Mouse (Mus musculus) natural killer cell, adult 2 months (primary cell): ENCODE results near the gene Tmco5b.
A peak's percentile ranks its signal among the peaks of the same experiment; 100 is the strongest.

ENCODE experiments used
- DNase-seq, 2 experiments: peaks; one replicate each; pipeline ENCODE4 v3.0.0; 2022; ENCODE audit warnings: low spot score in 2 of 2

Tmco5b gene

GRCm38 (mm10) chr2:113285432-113285831 is at the start of gene Tmco5b:
Tmco5b (plus strand) TSS chr2:113285732.
- no peak for DNase-seq

GRCm38 (mm10) chr2:113236993-113237392 is 48.5 kb upstream of the Tmco5b start:
- no peak for DNase-seq

- no peak for DNase-seq
These were observed 46.7 kb upstream of the Tmco5b start for GRCm38 (mm10) chr2:113238871-113239270.

GRCm38 (mm10) chr2:113302349-113303239 is 17.1 kb downstream of the Tmco5b start:
- no peak for DNase-seq

GRCm38 (mm10) chr2:113303240-113303538 is 17.7 kb downstream of the Tmco5b start:
- DNase-seq: no peak

GRCm38 (mm10) chr2:113305339-113305738 is 19.8 kb downstream of the Tmco5b start:
- DNase-seq: peak in 1 of 2 experiments; percentile 6

- no peak for DNase-seq
These were observed 25.7 kb downstream of the Tmco5b start for GRCm38 (mm10) chr2:113311211-113311610.

GRCm38 (mm10) chr2:113323016-113323415 is 37.5 kb downstream of the Tmco5b start:
- no peak for DNase-seq

- no peak for DNase-seq
These were observed 48.4 kb downstream of the Tmco5b start for GRCm38 (mm10) chr2:113333799-113334541.

- DNase-seq: no peak
These were observed 50.2 kb downstream of the Tmco5b start for GRCm38 (mm10) chr2:113335561-113336294.

GRCm38 (mm10) chr2:113344536-113344935 is 59.0 kb downstream of the Tmco5b start:
- DNase-seq: no peak
